Mouse (Mus musculus) intestine, embryonic 14.5 days (tissue): Measurements from ENCODE around the gene Gm10521. TPM values are rescaled to one million over a fixed set of nuclear protein-coding genes. Genes with fewer than 3 reads are reported as not detected.

Source experiments
- ATAC-seq: fragments of 200-750 bp; cut with Nextera tagmentation; replicated peaks from 2 replicates; pipeline ENCODE4 v1.8.0; 2017; ENCODE audit warnings: low read depth, moderate number of reproducible peaks, moderate TSS enrichment, moderate library complexity; ENCODE audit not compliant: low FRiP score, low TSS enrichment
- DNase-seq: peaks from one replicate; pipeline ENCODE4 v3.0.0-alpha.2; 2018; ENCODE audit warnings: low spot score
- H3K27ac ChIP-seq: fragments of 300-500 bp; sonication (generic); 2 replicates; pipeline ENCODE4 v1.5.1; 2014; ENCODE audit warnings: low read depth, mild to moderate bottlenecking, control low read depth
- H3K27me3 ChIP-seq: fragments of 300-500 bp; sonication (generic); replicated peaks from 2 replicates; pipeline ENCODE4 v1.6.1; 2014; ENCODE audit warnings: low read length, control low read depth; ENCODE audit not compliant: control insufficient read depth, insufficient read depth
- H3K36me3 ChIP-seq: fragments of 300-500 bp; sonication (generic); 2 replicates; pipeline ENCODE4 v1.6.1; 2014; ENCODE audit warnings: low read length, control low read depth; ENCODE audit not compliant: control insufficient read depth, insufficient read depth
- H3K4me1 ChIP-seq: fragments of 300-500 bp; sonication (generic); replicated peaks from 2 replicates; pipeline ENCODE4 v1.6.1; 2014; ENCODE audit warnings: low read length, control low read depth, mixed read lengths; ENCODE audit not compliant: control insufficient read depth, insufficient read depth
- H3K4me2 ChIP-seq: fragments of 300-500 bp; sonication (generic); 2 replicates; pipeline ENCODE4 v1.6.1; 2014; ENCODE audit warnings: low read length
- H3K4me3 ChIP-seq: fragments of 300-500 bp; sonication (generic); 2 replicates; pipeline ENCODE4 v1.5.1; 2014; ENCODE audit warnings: low read depth, low read length, control low read depth, mixed read lengths
- H3K9ac ChIP-seq: fragments of 300-500 bp; sonication (generic); 2 replicates; pipeline ENCODE4 v1.6.1; 2014; ENCODE audit warnings: mild to moderate bottlenecking, low read length
- H3K9me3 ChIP-seq: fragments of 300-500 bp; sonication (generic); 2 replicates; pipeline ENCODE4 v1.6.1; 2016; ENCODE audit warnings: low read length, control low read depth; ENCODE audit not compliant: control insufficient read depth
- WGBS: fragments of 180-500 bp; shearing (Covaris S2); extraction: QIAGEN DNeasy Blood & Tissue Kit; methylation state at CpG from one replicate; pipeline ENCODE4 v1.1.7; 2014; 5-methylcytosine and 5-hydroxymethylcytosine counted together
- polyA plus RNA-seq: library from polyadenylated mRNA; unstranded; fragments of >200 nt; fragmentation: Nextera tagmentation; extraction: Ambion mirVana; gene quantifications from 2 replicates; pipeline ENCODE4 v1.2.1, GENCODE M21; 2014

The Gm10521 gene
- polyA plus RNA-seq, 1 experiment from 2014 or later: not detected

DNA sequence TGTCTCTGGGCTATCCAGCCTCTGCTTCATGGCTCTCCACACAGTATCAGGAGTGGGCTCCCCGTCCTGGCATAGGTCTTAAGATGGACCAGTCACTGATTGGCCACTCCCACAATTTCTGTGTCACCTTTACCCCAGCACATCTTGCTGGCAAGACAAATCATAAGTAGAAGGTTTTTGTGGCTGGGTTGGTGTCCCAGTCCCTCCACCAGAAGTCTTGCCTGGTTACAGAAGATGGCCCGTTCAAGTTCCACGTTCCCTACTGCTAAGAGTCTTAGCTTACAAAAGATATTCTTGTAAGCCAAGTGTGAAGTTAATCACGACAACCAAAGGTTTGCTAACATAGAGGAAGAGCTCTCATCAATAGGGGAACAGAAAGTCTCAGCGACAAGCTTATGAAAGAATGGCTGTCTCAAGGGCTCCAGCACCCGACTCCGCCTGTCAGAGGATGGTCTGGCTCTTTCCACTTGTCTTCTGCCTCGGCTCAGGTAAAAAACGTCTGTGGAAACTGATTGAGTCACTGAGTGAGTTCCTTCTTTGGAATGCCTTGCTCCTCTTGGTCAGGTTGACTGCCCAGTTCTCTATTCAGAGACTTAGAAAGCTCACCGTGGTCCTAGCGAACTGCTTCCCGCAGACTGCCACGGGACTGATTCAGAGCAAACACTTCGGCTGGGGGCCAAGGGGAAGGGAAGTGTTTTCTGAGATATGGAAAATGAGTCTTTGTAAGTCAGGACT is 22.0 kb downstream of the Gm10521 start, which contains the start of gene Slamf6:
Slamf6 (plus strand) TSS at position 211 of the 735 bp plus-strand sequence.
- H3K27ac ChIP-seq: no peak within 1 kb of the TSS
- H3K36me3 ChIP-seq: no peaks in the 10 kb centered on the region
- WGBS: 72% methylated on average over 14 of the region's 14 CpGs
- no peaks in the 10 kb centered on the region for H3K9me3 ChIP-seq
- no peak for ATAC-seq
- H3K4me2 ChIP-seq: no peak within 1 kb of the TSS
- no peak for DNase-seq
- H3K4me3 ChIP-seq: no peak within 1 kb of the TSS
- H3K9ac ChIP-seq: no peak within 1 kb of the TSS
- no peaks in the 10 kb centered on the region for H3K4me1 ChIP-seq
- no peaks in the 10 kb centered on the region for H3K27me3 ChIP-seq

DNA sequence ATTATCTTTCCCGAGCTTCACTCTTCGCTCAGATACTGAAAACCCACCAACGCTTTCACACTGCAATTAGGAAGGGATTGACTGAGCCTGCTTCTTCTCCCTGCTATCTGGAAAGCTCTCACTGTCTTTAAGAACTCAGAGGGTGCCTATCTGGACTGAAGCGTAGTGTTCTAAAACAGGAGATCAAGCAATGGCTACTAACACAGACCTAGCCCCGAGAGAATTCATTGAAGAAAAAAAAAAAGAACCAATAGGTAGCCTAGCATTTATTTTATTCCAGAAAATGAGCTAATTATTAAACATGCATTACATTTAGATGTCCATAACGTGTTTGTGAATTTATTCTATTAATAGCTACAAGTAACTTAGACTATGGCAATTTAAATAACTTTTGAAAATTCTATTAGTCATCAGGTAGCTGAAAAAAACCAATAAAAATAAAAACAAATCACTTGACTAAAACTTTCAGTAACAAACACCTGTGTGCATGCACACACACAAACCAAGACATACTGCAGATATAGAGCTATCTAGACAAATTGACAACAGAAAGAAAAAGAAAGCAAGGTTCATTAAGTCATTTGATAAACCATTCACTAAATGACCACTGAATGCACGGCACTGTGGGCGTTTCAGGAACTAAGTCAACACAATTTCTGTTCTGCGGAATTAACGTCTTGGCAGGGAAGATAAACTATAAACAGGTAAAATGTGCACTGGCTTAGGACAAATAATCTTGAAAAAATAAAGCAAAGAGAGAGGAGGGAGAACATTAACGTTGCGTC is 22.9 kb downstream of the Gm10521 start:
- no peak for DNase-seq
- no peak overlapping the region for H3K4me3 ChIP-seq
- no peaks in the 10 kb centered on the region for H3K4me1 ChIP-seq
- no peaks in the 10 kb centered on the region for H3K9me3 ChIP-seq
- H3K27me3 ChIP-seq: no peaks in the 10 kb centered on the region
- no peak for ATAC-seq
- H3K27ac ChIP-seq: no peak overlapping the region
- WGBS: 74% methylated on average over 12 of the region's 12 CpGs
- H3K4me2 ChIP-seq: no peak overlapping the region
- no peaks in the 10 kb centered on the region for H3K36me3 ChIP-seq
- no peak overlapping the region for H3K9ac ChIP-seq

- no peaks in the 10 kb centered on the region for H3K36me3 ChIP-seq
- H3K9ac ChIP-seq: no peak overlapping the region
- H3K9me3 ChIP-seq: no peaks in the 10 kb centered on the region
- H3K27ac ChIP-seq: no peak overlapping the region
- H3K27me3 ChIP-seq: no peaks in the 10 kb centered on the region
- H3K4me3 ChIP-seq: no peak overlapping the region
- ATAC-seq: no peak
- 81% methylated on average over 5 of the region's 5 CpGs for WGBS
- H3K4me1 ChIP-seq: no peaks in the 10 kb centered on the region
- H3K4me2 ChIP-seq: no peak overlapping the region
- no peak for DNase-seq
Observed at GRCm38 (mm10) chr1:171919193-171919592, 23.7 kb downstream of the Gm10521 start.

GRCm38 (mm10) chr1:171919901-171920510 is 24.5 kb downstream of the Gm10521 start:
- DNase-seq: no peak
- WGBS: 88% methylated on average over 6 of the region's 6 CpGs
- Histone ChIP-seq H3K9me3 (no peaks in the 10 kb centered on the region), H3K9ac (no peak overlapping the region), H3K4me3 (no peak overlapping the region), H3K4me2 (no peak overlapping the region), H3K27me3 (no peaks in the 10 kb centered on the region), H3K27ac (no peak overlapping the region), H3K4me1 (no peaks in the 10 kb centered on the region), H3K36me3 (no peaks in the 10 kb centered on the region)
- ATAC-seq: no peak

DNA sequence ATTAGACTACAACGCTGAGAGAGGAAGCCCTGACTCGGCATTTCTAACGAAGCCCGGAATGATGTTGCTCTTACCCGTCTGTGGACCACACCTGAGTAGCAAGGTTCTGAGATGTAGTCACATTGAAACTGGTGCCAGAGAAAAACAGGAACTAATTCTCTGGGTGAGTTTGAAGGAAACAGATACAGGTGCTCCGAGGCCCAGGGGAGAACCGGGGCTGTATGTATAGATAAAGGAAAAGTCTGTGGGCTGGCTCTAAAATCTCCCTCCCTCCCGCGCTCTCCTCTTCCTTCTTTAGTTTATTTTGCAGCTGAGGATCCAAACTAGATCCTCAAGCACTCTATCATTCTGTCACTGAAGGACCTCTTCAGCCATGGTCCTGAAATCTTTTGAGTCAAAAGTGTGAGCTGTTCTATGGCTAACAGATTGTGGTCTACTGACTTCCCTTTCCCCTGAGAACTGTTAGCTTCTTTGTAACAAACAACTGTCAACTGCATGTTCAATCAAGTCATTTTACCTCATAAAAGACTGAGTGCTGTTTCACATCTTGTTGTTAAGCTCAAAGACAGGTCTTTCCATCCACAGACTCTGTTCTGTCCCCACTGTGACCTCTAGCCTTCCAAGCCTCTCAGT is 25.6 kb downstream of the Gm10521 start:
- ATAC-seq (no peak), DNase-seq (no peak)
- 65% methylated on average over 9 of the region's 9 CpGs for WGBS
- no peaks in the 10 kb centered on the region for H3K4me1 ChIP-seq
- no peak overlapping the region for H3K4me3 ChIP-seq
- no peaks in the 10 kb centered on the region for H3K27me3 ChIP-seq
- H3K4me2 ChIP-seq: no peak overlapping the region
- H3K9ac ChIP-seq: no peak overlapping the region
- no peak overlapping the region for H3K27ac ChIP-seq
- H3K9me3 ChIP-seq: no peaks in the 10 kb centered on the region
- H3K36me3 ChIP-seq: no peaks in the 10 kb centered on the region

DNA sequence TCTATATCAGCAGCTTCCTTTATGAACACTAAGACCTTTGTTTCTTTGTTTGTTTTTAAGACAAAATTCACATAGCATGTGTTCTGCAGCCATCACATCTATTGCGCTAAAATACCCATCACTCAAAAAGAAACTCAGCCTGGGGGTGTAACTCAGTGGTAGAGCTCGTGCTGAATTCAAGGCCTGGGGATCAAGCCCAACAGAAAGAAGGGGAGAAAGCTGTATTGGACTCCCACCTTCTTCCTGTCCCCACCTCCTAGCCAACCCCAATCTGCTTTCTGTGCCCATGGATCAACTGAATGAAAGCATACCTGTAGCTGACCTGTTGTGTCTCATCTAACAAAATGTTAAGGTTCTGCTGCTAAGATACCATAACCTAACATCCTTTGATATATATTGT is 26.2 kb downstream of the Gm10521 start:
- H3K4me2 ChIP-seq: no peak overlapping the region
- DNase-seq (no peak), ATAC-seq (no peak)
- no peaks in the 10 kb centered on the region for H3K36me3 ChIP-seq
- H3K9ac ChIP-seq: no peak overlapping the region
- H3K4me3 ChIP-seq: no peak overlapping the region
- no peaks in the 10 kb centered on the region for H3K27me3 ChIP-seq
- no peak overlapping the region for H3K27ac ChIP-seq
- no peaks in the 10 kb centered on the region for H3K4me1 ChIP-seq
- 60% methylated on average over 2 of the region's 2 CpGs for WGBS
- no peaks in the 10 kb centered on the region for H3K9me3 ChIP-seq

- no peaks in the 10 kb centered on the region for H3K4me1 ChIP-seq
- DNase-seq: no peak
- no peak overlapping the region for H3K4me3 ChIP-seq
- H3K36me3 ChIP-seq: no peaks in the 10 kb centered on the region
- H3K27ac ChIP-seq: no peak overlapping the region
- H3K4me2 ChIP-seq: no peak overlapping the region
- H3K9me3 ChIP-seq: no peaks in the 10 kb centered on the region
- H3K9ac ChIP-seq: no peak overlapping the region
- ATAC-seq: no peak
- WGBS: 90% methylated on average over 5 of the region's 5 CpGs
- H3K27me3 ChIP-seq: no peaks in the 10 kb centered on the region
Observed at GRCm38 (mm10) chr1:171922844-171923243, 27.4 kb downstream of the Gm10521 start.

- Histone ChIP-seq H3K4me2 (no peak overlapping the region), H3K9me3 (no peaks in the 10 kb centered on the region), H3K27ac (no peak overlapping the region), H3K4me3 (no peak overlapping the region), H3K36me3 (no peaks in the 10 kb centered on the region), H3K27me3 (no peaks in the 10 kb centered on the region), H3K4me1 (no peaks in the 10 kb centered on the region), H3K9ac (no peak overlapping the region)
- no peak for ATAC-seq
- whole genome bisulfite sequencing: 79% methylated on average over 3 of the region's 3 CpGs
- no peak for DNase-seq
Observed at GRCm38 (mm10) chr1:171924900-171925299, 29.4 kb downstream of the Gm10521 start.
